Mouse (Mus musculus): ENCODE measurements around the gene Rybp. TPM values are rescaled to one million over a fixed set of nuclear protein-coding genes. Genes with fewer than 3 reads are reported as not detected.

Rybp gene
- total and polyA plus RNA-seq, 3 experiments: 7.1 to 31.8 (median 26.2) TPM

GRCm38 (mm10) chr6:100212820-100213219, 74.5 kb downstream of the Rybp start:
- DNase-seq (ENCODE audit: low spot score) (no peak), ATAC-seq (ENCODE audit: extremely low read depth, insufficient number of reproducible peaks, low FRiP score, poor library complexity, severe bottlenecking) (no peak)
- Histone ChIP-seq H3K4me3 (ENCODE audit: low read depth, low read length) (no peak overlapping the region), H3K36me3 (replicated peaks) (no peaks in the 10 kb centered on the region), H3K9me3 (replicated peaks) (no peaks in the 10 kb centered on the region), H3K4me1 (ENCODE audit: insufficient read depth, low read depth, low read length) (no peaks in the 10 kb centered on the region), H3K27me3 (ENCODE audit: insufficient read depth, low read length) (peaks cover 17% of the 10 kb centered on the region; the same call in 1 of the 2 replicates)
- no peak for TF ChIP-seq CTCF (IDR thresholded peaks at IDR 0.05; ENCODE audit: low read depth, low read length)
- no peak for TF ChIP-seq TAL1 (conservative IDR thresholded peaks at IDR 0.05; ENCODE audit: low read depth, low read length)
- no peak for TF ChIP-seq GATA1 (IDR thresholded peaks at IDR 0.05; ENCODE audit: borderline replicate concordance, low read length)
- no peak for TF ChIP-seq GATA2 (IDR thresholded peaks at IDR 0.05; ENCODE audit: borderline replicate concordance, low read depth, low read length)
- TF ChIP-seq POLR2AphosphoS5 (IDR thresholded peaks at IDR 0.05; ENCODE audit: insufficient replicate concordance, low read depth, low read length): no peak

GRCm38 (mm10) chr6:100211646-100212045, 75.6 kb downstream of the Rybp start:
- ATAC-seq (ENCODE audit: extremely low read depth, insufficient number of reproducible peaks, low FRiP score, poor library complexity, severe bottlenecking) (no peak), DNase-seq (ENCODE audit: low spot score) (no peak)
- no peaks in the 10 kb centered on the region for H3K4me1 ChIP-seq (ENCODE audit: insufficient read depth, low read depth, low read length)
- H3K4me3 ChIP-seq (ENCODE audit: low read depth, low read length): no peak overlapping the region
- TF ChIP-seq TAL1 (conservative IDR thresholded peaks at IDR 0.05; ENCODE audit: low read depth, low read length) (no peak), POLR2AphosphoS5 (IDR thresholded peaks at IDR 0.05; ENCODE audit: insufficient replicate concordance, low read depth, low read length) (no peak), GATA2 (IDR thresholded peaks at IDR 0.05; ENCODE audit: borderline replicate concordance, low read depth, low read length) (no peak), CTCF (IDR thresholded peaks at IDR 0.05; ENCODE audit: low read depth, low read length) (no peak)
- peaks cover 17% of the 10 kb centered on the region; the same call in 1 of the 2 replicates for H3K27me3 ChIP-seq (ENCODE audit: insufficient read depth, low read length)
- no peaks in the 10 kb centered on the region for H3K9me3 ChIP-seq (replicated peaks)
- H3K36me3 ChIP-seq (replicated peaks): no peaks in the 10 kb centered on the region

GRCm38 (mm10) chr6:100210517-100210916, 76.8 kb downstream of the Rybp start:
- ATAC-seq (ENCODE audit: extremely low read depth, insufficient number of reproducible peaks, low FRiP score, poor library complexity, severe bottlenecking) (no peak), DNase-seq (ENCODE audit: low spot score) (no peak)
- TF ChIP-seq CTCF (IDR thresholded peaks at IDR 0.05; ENCODE audit: low read depth, low read length): no peak
- TF ChIP-seq TAL1 (conservative IDR thresholded peaks at IDR 0.05; ENCODE audit: low read depth, low read length): no peak
- no peak for TF ChIP-seq POLR2AphosphoS5 (IDR thresholded peaks at IDR 0.05; ENCODE audit: insufficient replicate concordance, low read depth, low read length)
- Histone ChIP-seq H3K9me3 (replicated peaks) (no peaks in the 10 kb centered on the region), H3K27me3 (ENCODE audit: insufficient read depth, low read length) (peaks cover 17% of the 10 kb centered on the region; the same call in 1 of the 2 replicates), H3K36me3 (replicated peaks) (no peaks in the 10 kb centered on the region), H3K4me1 (ENCODE audit: insufficient read depth, low read depth, low read length) (no peaks in the 10 kb centered on the region), H3K4me3 (ENCODE audit: low read depth, low read length) (no peak overlapping the region)

GRCm38 (mm10) chr6:100206741-100207275, 80.5 kb downstream of the Rybp start:
- TF ChIP-seq TAL1 (conservative IDR thresholded peaks at IDR 0.05; ENCODE audit: low read depth, low read length) (no peak), CTCF (IDR thresholded peaks at IDR 0.05; ENCODE audit: low read depth, low read length) (no peak), POLR2AphosphoS5 (IDR thresholded peaks at IDR 0.05; ENCODE audit: insufficient replicate concordance, low read depth, low read length) (no peak), GATA1 (IDR thresholded peaks at IDR 0.05; ENCODE audit: borderline replicate concordance, low read length) (no peak)
- H3K4me3 ChIP-seq (ENCODE audit: low read depth, low read length): no peak overlapping the region
- no peak for DNase-seq (ENCODE audit: low spot score)
- peaks cover 4% of the 10 kb centered on the region; the same call in 1 of the 2 replicates for H3K27me3 ChIP-seq (ENCODE audit: insufficient read depth, low read length)
- no peaks in the 10 kb centered on the region for H3K4me1 ChIP-seq (ENCODE audit: insufficient read depth, low read depth, low read length)
- no peaks in the 10 kb centered on the region for H3K9me3 ChIP-seq (replicated peaks)
- ATAC-seq (ENCODE audit: extremely low read depth, insufficient number of reproducible peaks, low FRiP score, poor library complexity, severe bottlenecking): no peak
- no peaks in the 10 kb centered on the region for H3K36me3 ChIP-seq (replicated peaks)

- peaks cover 4% of the 10 kb centered on the region; the same call in 1 of the 2 replicates for H3K27me3 ChIP-seq (ENCODE audit: insufficient read depth, low read length)
- H3K4me1 ChIP-seq (ENCODE audit: insufficient read depth, low read depth, low read length): no peaks in the 10 kb centered on the region
- H3K4me3 ChIP-seq (ENCODE audit: low read depth, low read length): no peak overlapping the region
- TF ChIP-seq GATA1 (IDR thresholded peaks at IDR 0.05; ENCODE audit: borderline replicate concordance, low read length) (no peak), TAL1 (conservative IDR thresholded peaks at IDR 0.05; ENCODE audit: low read depth, low read length) (no peak), GATA2 (IDR thresholded peaks at IDR 0.05; ENCODE audit: borderline replicate concordance, low read depth, low read length) (no peak), POLR2AphosphoS5 (IDR thresholded peaks at IDR 0.05; ENCODE audit: insufficient replicate concordance, low read depth, low read length) (no peak), CTCF (IDR thresholded peaks at IDR 0.05; ENCODE audit: low read depth, low read length) (no peak)
- DNase-seq (ENCODE audit: low spot score) (no peak), ATAC-seq (ENCODE audit: extremely low read depth, insufficient number of reproducible peaks, low FRiP score, poor library complexity, severe bottlenecking) (no peak)
- no peaks in the 10 kb centered on the region for H3K36me3 ChIP-seq (replicated peaks)
- no peaks in the 10 kb centered on the region for H3K9me3 ChIP-seq (replicated peaks)
Measured at GRCm38 (mm10) chr6:100206261-100206660, 81.0 kb downstream of the Rybp start.

- H3K36me3 ChIP-seq (replicated peaks): no peaks in the 10 kb centered on the region
- TF ChIP-seq CTCF (IDR thresholded peaks at IDR 0.05; ENCODE audit: low read depth, low read length) (no peak), GATA1 (IDR thresholded peaks at IDR 0.05; ENCODE audit: borderline replicate concordance, low read length) (no peak), POLR2AphosphoS5 (IDR thresholded peaks at IDR 0.05; ENCODE audit: insufficient replicate concordance, low read depth, low read length) (no peak), TAL1 (conservative IDR thresholded peaks at IDR 0.05; ENCODE audit: low read depth, low read length) (no peak), GATA2 (IDR thresholded peaks at IDR 0.05; ENCODE audit: borderline replicate concordance, low read depth, low read length) (no peak)
- H3K4me3 ChIP-seq (ENCODE audit: low read depth, low read length): no peak overlapping the region
- ATAC-seq (ENCODE audit: extremely low read depth, insufficient number of reproducible peaks, low FRiP score, poor library complexity, severe bottlenecking): no peak
- DNase-seq (ENCODE audit: low spot score): no peak
- H3K9me3 ChIP-seq (replicated peaks): no peaks in the 10 kb centered on the region
- H3K4me1 ChIP-seq (ENCODE audit: insufficient read depth, low read depth, low read length): no peaks in the 10 kb centered on the region
- peaks cover 4% of the 10 kb centered on the region; the same call in 1 of the 2 replicates for H3K27me3 ChIP-seq (ENCODE audit: insufficient read depth, low read length)
Measured at GRCm38 (mm10) chr6:100204436-100204835, 82.8 kb downstream of the Rybp start.

Data from G1E (cell line).